Mouse (Mus musculus) midbrain, embryonic 10.5 days (tissue): Measurements from ENCODE around the gene Nfatc4. TPM values are rescaled to one million over a fixed set of nuclear protein-coding genes. Genes with fewer than 3 reads are reported as not detected.

Experiments used
- DNase-seq: peaks from one replicate; pipeline ENCODE4 v3.0.0-alpha.2; 2017; ENCODE audit warnings: low spot score
- H3K27ac ChIP-seq: fragments of 300-500 bp; sonication (generic); replicated peaks from 2 replicates; pipeline ENCODE4 v1.5.1; 2016; ENCODE audit warnings: mild to moderate bottlenecking
- H3K27me3 ChIP-seq: fragments of 300-500 bp; sonication (generic); 2 replicates; pipeline ENCODE4 v1.6.1; 2016; ENCODE audit warnings: low read depth, mild to moderate bottlenecking; ENCODE audit not compliant: poor library complexity, severe bottlenecking
- H3K36me3 ChIP-seq: fragments of 300-500 bp; sonication (generic); 2 replicates; pipeline ENCODE4 v1.6.1; 2016; ENCODE audit warnings: mild to moderate bottlenecking, moderate library complexity
- H3K4me1 ChIP-seq: fragments of 300-500 bp; sonication (generic); 2 replicates; pipeline ENCODE4 v1.6.1; 2016
- H3K4me3 ChIP-seq: fragments of 300-500 bp; sonication (generic); 2 replicates; pipeline ENCODE4 v1.5.1; 2016; ENCODE audit warnings: mild to moderate bottlenecking, moderate library complexity
- H3K9me3 ChIP-seq: fragments of 300-500 bp; sonication (generic); replicated peaks from 2 replicates; pipeline ENCODE4 v1.6.1; 2016; ENCODE audit warnings: mild to moderate bottlenecking
- WGBS: fragments of 180-500 bp; shearing (Covaris S2); methylation state at CpG from one replicate; pipeline ENCODE4 v1.1.7; 2016; 5-methylcytosine and 5-hydroxymethylcytosine counted together
- polyA plus RNA-seq: library from polyadenylated mRNA; unstranded; fragments of >200 nt; fragmentation: Nextera tagmentation; extraction: Ambion mirVana; gene quantifications from 2 replicates; pipeline ENCODE4 v1.2.1, GENCODE M21; 2016

Gene Nfatc4
- polyA plus RNA-seq, 1 experiment from 2014 or later, result 24.6 TPM

GRCm38 (mm10) chr14:55845506-55846294, 22.8 kb downstream of the Nfatc4 start:
- no peak overlapping the region for H3K27ac ChIP-seq
- no peaks in the 10 kb centered on the region for H3K36me3 ChIP-seq
- H3K4me1 ChIP-seq, result peaks cover 3% of the 10 kb centered on the region
- H3K27me3 ChIP-seq, result no peaks in the 10 kb centered on the region
- no peak for DNase-seq
- no peaks in the 10 kb centered on the region for H3K9me3 ChIP-seq
- no peak overlapping the region for H3K4me3 ChIP-seq
- 82% methylated on average over 9 of the region's 9 CpGs for WGBS

- Histone ChIP-seq H3K36me3 (no peaks in the 10 kb centered on the region), H3K27ac (no peak overlapping the region), H3K4me3 (no peak overlapping the region), H3K27me3 (no peaks in the 10 kb centered on the region), H3K9me3 (no peaks in the 10 kb centered on the region), H3K4me1 (peaks cover 44% of the 10 kb centered on the region)
- WGBS, result 72% methylated on average over 6 of the region's 6 CpGs
- DNase-seq, result no peak
These were observed 27.9 kb downstream of the Nfatc4 start for GRCm38 (mm10) chr14:55850885-55851284.

GRCm38 (mm10) chr14:55852646-55853551, 30.0 kb downstream of the Nfatc4 start:
- 2% methylated on average over 11 of the region's 11 CpGs for WGBS
- no peaks in the 10 kb centered on the region for H3K27me3 ChIP-seq
- peak overlapping the region; percentile 95 for H3K27ac ChIP-seq
- peak overlapping the region; percentile 77 for H3K4me3 ChIP-seq
- peaks cover 7% of the 10 kb centered on the region for H3K36me3 ChIP-seq
- H3K4me1 ChIP-seq, result peaks cover 62% of the 10 kb centered on the region
- H3K9me3 ChIP-seq, result no peaks in the 10 kb centered on the region
- peak; percentile 70 for DNase-seq

GRCm38 (mm10) chr14:55853621-55854285, 30.8 kb downstream of the Nfatc4 start, which contains the start of gene Nynrin:
Gene Nynrin (plus strand): TSS chr14:55854010.
- no peaks in the 10 kb centered on the region for H3K27me3 ChIP-seq
- DNase-seq, result peak; percentile 86
- H3K27ac ChIP-seq, result peak within 1 kb of the TSS; percentile 95
- peaks cover 64% of the 10 kb centered on the region for H3K4me1 ChIP-seq
- peak within 1 kb of the TSS; percentile 77 for H3K4me3 ChIP-seq
- under 1% methylated on average over 29 of the region's 33 CpGs for whole genome bisulfite sequencing
- no peaks in the 10 kb centered on the region for H3K9me3 ChIP-seq
- peaks cover 12% of the 10 kb centered on the region for H3K36me3 ChIP-seq

GRCm38 (mm10) chr14:55854406-55855100, 31.6 kb downstream of the Nfatc4 start:
- WGBS, result 0% methylated on average over 9 of the region's 9 CpGs
- no peak for DNase-seq

GRCm38 (mm10) chr14:55855101-55855561, 32.2 kb downstream of the Nfatc4 start:
- Histone ChIP-seq H3K4me3 (peak overlapping the region; percentile 77), H3K4me1 (peaks cover 64% of the 10 kb centered on the region), H3K36me3 (peaks cover 18% of the 10 kb centered on the region), H3K27ac (peak overlapping the region; percentile 95), H3K27me3 (no peaks in the 10 kb centered on the region), H3K9me3 (no peaks in the 10 kb centered on the region)
- peak; percentile 49 for DNase-seq
- WGBS, result 3% methylated on average over 4 of the region's 4 CpGs

More at GRCm38 (mm10) chr14:55854406-55855100, 31.6 kb downstream of the Nfatc4 start:
- no peaks in the 10 kb centered on the region for H3K9me3 ChIP-seq
- H3K27ac ChIP-seq, result peak overlapping the region; percentile 95
- peak overlapping the region; percentile 77 for H3K4me3 ChIP-seq
- H3K27me3 ChIP-seq, result no peaks in the 10 kb centered on the region
- H3K36me3 ChIP-seq, result peaks cover 18% of the 10 kb centered on the region
- peaks cover 64% of the 10 kb centered on the region for H3K4me1 ChIP-seq

GRCm38 (mm10) chr14:55857588-55857987, 34.6 kb downstream of the Nfatc4 start:
- peaks cover 72% of the 10 kb centered on the region for H3K4me1 ChIP-seq
- no peaks in the 10 kb centered on the region for H3K27me3 ChIP-seq
- DNase-seq, result no peak
- WGBS, result 77% methylated on average over 4 of the region's 4 CpGs
- peaks cover 20% of the 10 kb centered on the region for H3K36me3 ChIP-seq
- no peaks in the 10 kb centered on the region for H3K9me3 ChIP-seq
- H3K4me3 ChIP-seq, result 0 out of 2 replicates have a peak overlapping the region, but pooled peaks have one; percentile 14
- H3K27ac ChIP-seq, result no peak overlapping the region

- no peak overlapping the region for H3K4me3 ChIP-seq
- H3K9me3 ChIP-seq, result no peaks in the 10 kb centered on the region
- H3K27ac ChIP-seq, result no peak overlapping the region
- H3K36me3 ChIP-seq, result peaks cover 66% of the 10 kb centered on the region
- 81% methylated on average over 6 of the region's 6 CpGs for WGBS
- H3K27me3 ChIP-seq, result no peaks in the 10 kb centered on the region
- DNase-seq, result no peak
- H3K4me1 ChIP-seq, result peaks cover 29% of the 10 kb centered on the region
These were observed 39.2 kb downstream of the Nfatc4 start for GRCm38 (mm10) chr14:55862186-55862585.

- 95% methylated on average over 10 of the region's 10 CpGs for WGBS
- peaks cover 65% of the 10 kb centered on the region for H3K36me3 ChIP-seq
These were observed 40.0 kb downstream of the Nfatc4 start for GRCm38 (mm10) chr14:55862970-55863369.

GRCm38 (mm10) chr14:55863773-55864172, 40.8 kb downstream of the Nfatc4 start:
- Histone ChIP-seq H3K4me1 (peaks cover 20% of the 10 kb centered on the region), H3K27me3 (no peaks in the 10 kb centered on the region), H3K9me3 (no peaks in the 10 kb centered on the region), H3K36me3 (peaks cover 68% of the 10 kb centered on the region), H3K27ac (no peak overlapping the region), H3K4me3 (0 out of 2 replicates have a peak overlapping the region, but pooled peaks have one; percentile 7)
- 43% methylated on average over 7 of the region's 7 CpGs for WGBS
- peak; percentile 78 for DNase-seq

More at GRCm38 (mm10) chr14:55862970-55863369, 40.0 kb downstream of the Nfatc4 start:
- H3K4me1 ChIP-seq, result peaks cover 22% of the 10 kb centered on the region
- H3K9me3 ChIP-seq, result no peaks in the 10 kb centered on the region
- no peaks in the 10 kb centered on the region for H3K27me3 ChIP-seq
- no peak for DNase-seq
- H3K27ac ChIP-seq, result no peak overlapping the region
- no peak overlapping the region for H3K4me3 ChIP-seq

GRCm38 (mm10) chr14:55866962-55867361, 44.0 kb downstream of the Nfatc4 start:
- Histone ChIP-seq H3K4me1 (peaks cover 7% of the 10 kb centered on the region), H3K36me3 (peaks cover 95% of the 10 kb centered on the region), H3K4me3 (no peak overlapping the region), H3K9me3 (no peaks in the 10 kb centered on the region), H3K27ac (no peak overlapping the region), H3K27me3 (no peaks in the 10 kb centered on the region)
- WGBS, result 40% methylated on average over 4 of the region's 4 CpGs
- peak; percentile 65 for DNase-seq
